Mouse (Mus musculus): ENCODE results near the gene Tmem107.
"Not testable (repeated sequence)": the region's sequence is repeated elsewhere in the genome, so short reads cannot be mapped to it uniquely, and the experiment has no call there.

GRCm38 (mm10) chr11:69093856-69094255 lies 23.2 kb downstream of the Tmem107 start:
- TF ChIP-seq CHD2 (IDR thresholded peaks at IDR 0.05; ENCODE audit: low read depth, low read length); ZC3H11A (IDR thresholded peaks at IDR 0.05; ENCODE audit: borderline replicate concordance, low read depth, low read length): not testable (repeated sequence)
